8 mouse cellular contexts compared by ENCODE assay signal in the genomic region with DNA sequence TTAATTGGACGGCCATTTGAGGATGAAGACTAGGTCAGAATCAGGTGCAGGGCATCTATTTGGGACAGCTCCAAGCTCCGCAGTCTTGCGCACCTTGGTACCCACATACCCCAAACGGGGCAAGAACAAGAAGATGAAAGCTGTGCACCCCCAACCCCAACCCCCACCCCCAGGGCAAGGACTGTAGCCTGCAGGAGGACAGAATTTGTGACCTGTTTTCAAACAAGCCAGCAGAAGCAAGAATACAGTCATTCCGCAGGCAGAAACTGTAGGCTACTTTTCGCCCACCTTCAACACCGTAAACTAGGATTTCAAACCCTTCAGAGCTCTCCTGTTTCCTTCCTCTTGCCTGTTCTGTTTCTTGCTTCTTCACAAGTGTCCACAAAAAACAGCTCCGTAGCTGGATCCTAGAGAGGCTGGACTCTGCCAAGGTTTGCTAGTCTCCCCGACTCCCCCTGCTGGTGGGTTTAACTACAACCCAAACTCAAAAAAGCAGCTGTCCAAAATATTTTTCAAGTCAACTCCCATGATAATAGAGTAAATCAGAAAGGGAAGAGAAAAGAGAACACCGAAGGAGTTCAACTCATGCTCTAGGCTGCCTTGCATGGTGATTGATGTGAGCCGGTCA.
DNase-seq lines count a peak whose midpoint lies in the region; ATAC-seq and TF ChIP-seq lines count a peak whose summit lies in the region.

No protein-coding gene starts in this region.

- no peak overlapping the region for H3K4me2 ChIP-seq in heart, postnatal 0 days (ENCODE audit: low read depth, low read length)
- H3K4me2 ChIP-seq in forebrain, embryonic 12.5 days: peak overlapping the region; percentile 10
- 0 out of 2 replicates have a peak overlapping the region, but pooled peaks have one; percentile 20 for H3K4me2 ChIP-seq in neural tube, embryonic 13.5 days

- H3K27me3 ChIP-seq in heart, postnatal 0 days (ENCODE audit: control insufficient read depth, insufficient read depth, low read length): no peaks in the 10 kb centered on the region
- H3K27me3 ChIP-seq in forebrain, embryonic 12.5 days: no peaks in the 10 kb centered on the region
- no peaks in the 10 kb centered on the region for H3K27me3 ChIP-seq in kidney, adult 2 months (replicated peaks; ENCODE audit: control insufficient read depth, insufficient read depth, low read length)
- H3K27me3 ChIP-seq in neural tube, embryonic 13.5 days: 0 out of 2 replicates have a peak, but pooled peaks cover 3% of the 10 kb centered on the region

- no peak overlapping the region for H3K4me3 ChIP-seq in heart, postnatal 0 days (ENCODE audit: low read depth, low read length)
- H3K4me3 ChIP-seq in forebrain, embryonic 12.5 days (replicated peaks): no peak overlapping the region
- H3K4me3 ChIP-seq in kidney, adult 2 months (ENCODE audit: insufficient read depth, low read depth, low read length): no peak overlapping the region
- H3K4me3 ChIP-seq in neural tube, embryonic 13.5 days: no peak overlapping the region

- intact Hi-C loops in heart, postnatal 25 days (cut with DNase I): loop anchor here (10.0 kb wide), 1 partner anchor 679 kb away; no protein-coding TSS in a partner anchor
- intact Hi-C loops in left cerebral cortex, postnatal 14 days (cut with DNase I): loop anchor here (2.0 kb wide), 1 partner anchor 31 kb away; no protein-coding TSS in a partner anchor

- TF ChIP-seq EP300 in heart, postnatal 0 days (IDR thresholded peaks at IDR 0.05; ENCODE audit: low read depth): no peak

- no peaks in the 10 kb centered on the region for H3K4me1 ChIP-seq in heart, postnatal 0 days (ENCODE audit: control insufficient read depth, insufficient read depth)
- H3K4me1 ChIP-seq in forebrain, embryonic 12.5 days: peaks cover 41% of the 10 kb centered on the region
- no peaks in the 10 kb centered on the region for H3K4me1 ChIP-seq in kidney, adult 2 months (ENCODE audit: control insufficient read depth, insufficient read depth, low read length)
- H3K4me1 ChIP-seq in neural tube, embryonic 13.5 days (replicated peaks): peaks cover 31% of the 10 kb centered on the region

- H3K9ac ChIP-seq in heart, postnatal 0 days (replicated peaks; ENCODE audit: low read depth, low read length): no peak overlapping the region
- H3K9ac ChIP-seq in forebrain, embryonic 12.5 days: no peak overlapping the region
- no peak overlapping the region for H3K9ac ChIP-seq in neural tube, embryonic 13.5 days

- ATAC-seq in heart, postnatal 0 days (ENCODE audit: insufficient read depth, low read depth): no peak
- peak; percentile 53; the same call in 1 of the 2 replicates for ATAC-seq in forebrain, embryonic 12.5 days (ENCODE audit: low FRiP score)
- ATAC-seq in neural tube, embryonic 13.5 days (ENCODE audit: low read depth): no peak
- no peak for ATAC-seq in inflammation-experienced regulatory T-cells, adult 6 months

- peak; percentile 45 for TF ChIP-seq CTCF in heart, postnatal 0 days (IDR thresholded peaks at IDR 0.05; ENCODE audit: low read depth)
- TF ChIP-seq CTCF in kidney, adult 2 months (conservative IDR thresholded peaks at IDR 0.05; ENCODE audit: insufficient read depth, insufficient read length, low read depth, low read length): peak; percentile 46

- no peak overlapping the region for H3K27ac ChIP-seq in heart, postnatal 0 days (ENCODE audit: low read depth)
- H3K27ac ChIP-seq in forebrain, embryonic 12.5 days: peak overlapping the region; percentile 80
- H3K27ac ChIP-seq in kidney, adult 2 months (ENCODE audit: insufficient read depth, low read depth, low read length): no peak overlapping the region
- 0 out of 2 replicates have a peak overlapping the region, but pooled peaks have one; percentile 34 for H3K27ac ChIP-seq in neural tube, embryonic 13.5 days (replicated peaks)

- no peak for TF ChIP-seq POLR2A in kidney, adult 2 months (IDR thresholded peaks at IDR 0.05; ENCODE audit: low read depth, low read length)

- no peaks in the 10 kb centered on the region for H3K36me3 ChIP-seq in heart, postnatal 0 days (replicated peaks; ENCODE audit: control insufficient read depth, insufficient read depth, low read length)
- H3K36me3 ChIP-seq in forebrain, embryonic 12.5 days (replicated peaks): no peaks in the 10 kb centered on the region
- no peaks in the 10 kb centered on the region for H3K36me3 ChIP-seq in kidney, adult 2 months (ENCODE audit: control insufficient read depth, insufficient read depth, low read length)
- H3K36me3 ChIP-seq in neural tube, embryonic 13.5 days: no peaks in the 10 kb centered on the region

- DNase-seq in heart, postnatal 0 days (ENCODE audit: low spot score): peak; percentile 57
- DNase-seq in heart, postnatal 25 days (ENCODE audit: low spot score): no peak
- DNase-seq in adrenal gland, adult 8-10 months: peak; percentile 5
- peak; percentile 57 for DNase-seq in kidney, adult 2 months
- peak; percentile 68 to 74 for DNase-seq in left cerebral cortex, postnatal 14 days (ENCODE audit: low spot score in 2 of 2)

- no peaks in the 10 kb centered on the region for H3K9me3 ChIP-seq in heart, postnatal 0 days (replicated peaks; ENCODE audit: control insufficient read depth, low read length)
- H3K9me3 ChIP-seq in forebrain, embryonic 12.5 days: no peaks in the 10 kb centered on the region
- no peaks in the 10 kb centered on the region for H3K9me3 ChIP-seq in neural tube, embryonic 13.5 days

- WGBS in heart, postnatal 0 days: 61% methylated on average over 11 of the region's 11 CpGs
- 61% methylated on average over 11 of the region's 11 CpGs for WGBS in forebrain, embryonic 12.5 days
- WGBS in kidney, adult 2 months: 52% methylated on average over 11 of the region's 11 CpGs
- WGBS in neural tube, embryonic 13.5 days: 64% methylated on average over 11 of the region's 11 CpGs

Comparison
In these comparisons a context has a peak if more than half of its experiments do, and no peak if none do; other contexts are left out.
1. H3K27ac ChIP-seq: peak in forebrain, embryonic 12.5 days (single experiment) and neural tube, embryonic 13.5 days (single experiment); none in heart, postnatal 0 days (single experiment) and kidney, adult 2 months (single experiment).